Mouse (Mus musculus) bone marrow macrophage, adult 2 months (primary cell): ENCODE data around the gene Ikbkg. TPM values are rescaled to one million over a fixed set of nuclear protein-coding genes. Genes with fewer than 3 reads are reported as not detected.
A peak's percentile ranks its signal among the peaks of the same experiment; 100 is the strongest.

ENCODE experiments used
- H3K27ac ChIP-seq: 2 replicates; pipeline ENCODE4 v1.5.1; 2012; ENCODE audit warnings: low read depth, low read length; ENCODE audit not compliant: insufficient read depth
- H3K4me1 ChIP-seq: 2 replicates; pipeline ENCODE4 v1.6.1; 2012; ENCODE audit warnings: low read length; ENCODE audit not compliant: control insufficient read depth, insufficient read depth
- H3K4me3 ChIP-seq: 2 replicates; pipeline ENCODE4 v1.5.1; 2012; ENCODE audit warnings: mild to moderate bottlenecking, low read length, moderate library complexity; ENCODE audit not compliant: insufficient read depth
- CTCF ChIP-seq: IDR thresholded peaks from 2 replicates; pipeline ENCODE4 v1.5.1; 2012; ENCODE audit warnings: low read depth, mild to moderate bottlenecking, low read length, moderate library complexity
- POLR2A ChIP-seq: IDR thresholded peaks from 2 replicates; pipeline ENCODE4 v1.6.1; 2012; ENCODE audit warnings: mild to moderate bottlenecking, low read depth, low read length, borderline replicate concordance
- polyA plus RNA-seq: library from polyadenylated mRNA; stranded (reverse); fragments of >200 nt; gene quantifications from 2 replicates; pipeline ENCODE4 v1.2.4, GENCODE M21; 2012; ENCODE audit not compliant: missing spikeins, insufficient read depth, insufficient read length

Gene Ikbkg
- polyA plus RNA-seq, 1 experiment: 34.5 TPM

DNA sequence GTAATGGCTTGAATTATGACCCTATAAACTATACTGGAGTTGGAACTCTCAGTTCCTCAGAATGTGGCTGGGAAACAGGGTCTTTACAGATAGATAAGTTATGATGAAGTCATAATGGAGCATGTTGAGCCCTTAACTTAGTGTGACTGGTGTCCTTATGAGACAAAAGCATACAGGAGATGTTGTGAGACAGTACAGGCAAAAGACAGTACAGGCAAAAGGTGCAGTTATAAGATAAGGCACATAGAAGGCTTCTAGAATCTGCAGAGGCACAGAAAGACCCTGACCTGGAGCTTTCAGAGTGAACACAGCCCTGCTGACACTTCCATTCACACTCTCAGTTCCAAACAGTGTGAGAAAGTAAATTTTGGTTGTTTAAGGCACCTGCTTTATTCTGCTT is 4.9 kb upstream of the Ikbkg start:
- TF ChIP-seq CTCF (no peak), POLR2A (no peak)
- Histone ChIP-seq H3K4me3 (no peak overlapping the region), H3K27ac (no peak overlapping the region), H3K4me1 (peaks cover 3% of the 10 kb centered on the region; the same call in 1 of the 2 replicates)

DNA sequence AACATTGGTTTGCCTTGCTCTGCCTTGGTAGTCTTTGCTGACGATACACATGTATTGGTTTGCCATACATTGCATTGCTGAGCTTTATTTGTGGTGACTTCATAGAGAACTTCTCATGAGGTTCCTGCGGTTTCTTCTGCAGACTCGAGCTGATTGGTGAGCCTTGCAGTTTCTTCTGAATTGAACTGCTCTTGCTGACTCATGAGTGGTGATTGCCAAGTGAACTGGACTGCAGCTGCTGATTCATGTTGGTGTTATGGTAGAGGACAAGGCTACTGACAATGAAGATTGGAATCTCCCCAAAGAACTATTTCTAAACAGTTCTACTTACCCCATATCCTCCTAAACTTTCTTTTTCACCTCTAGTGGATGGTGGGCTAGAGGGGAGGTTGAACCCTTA is 7.0 kb downstream of the Ikbkg start:
- H3K4me1 ChIP-seq: peaks cover 4% of the 10 kb centered on the region
- no peak overlapping the region for H3K4me3 ChIP-seq
- TF ChIP-seq CTCF (no peak), POLR2A (no peak)
- no peak overlapping the region for H3K27ac ChIP-seq

DNA sequence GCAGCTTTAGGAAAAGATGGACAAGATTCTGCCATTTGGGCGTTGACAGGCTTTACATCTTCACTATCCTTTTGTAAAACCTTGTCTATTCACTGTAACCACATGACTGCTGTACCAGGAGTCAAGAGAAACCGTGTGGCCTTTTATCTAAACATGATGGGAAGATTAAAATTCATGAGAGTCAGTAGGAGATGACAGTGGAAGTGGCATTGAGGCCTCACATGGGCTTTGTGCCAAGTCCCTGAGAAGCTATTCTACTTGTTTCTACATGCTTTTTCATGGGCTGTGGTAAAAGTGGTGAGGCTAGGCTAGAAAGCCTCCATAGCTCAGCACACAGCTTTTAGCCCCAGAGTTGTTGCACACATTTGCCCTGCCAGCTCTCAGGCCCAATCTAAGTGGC is 15.2 kb downstream of the Ikbkg start:
- no peaks in the 10 kb centered on the region for H3K4me1 ChIP-seq
- no peak overlapping the region for H3K27ac ChIP-seq
- TF ChIP-seq POLR2A (no peak), CTCF (no peak)
- H3K4me3 ChIP-seq: no peak overlapping the region

DNA sequence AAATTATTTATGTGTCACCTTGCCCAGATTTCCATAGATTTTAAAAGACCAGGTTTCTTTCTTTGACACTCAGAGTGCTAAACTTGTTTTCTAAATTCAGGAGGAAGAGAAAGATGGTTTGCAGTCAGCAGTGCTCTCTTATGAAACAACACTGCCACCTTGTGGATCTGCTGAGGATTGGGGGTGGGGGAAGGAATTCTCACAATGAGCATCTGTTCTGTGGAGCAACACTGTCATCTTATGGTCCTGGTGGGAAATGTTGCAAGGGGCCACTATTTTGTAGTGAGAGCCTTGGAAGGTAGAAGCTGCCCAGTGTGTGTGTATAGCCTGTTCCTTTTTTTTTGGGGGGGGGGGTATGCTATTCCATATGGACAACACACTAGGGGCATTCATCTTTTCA is 20.3 kb downstream of the Ikbkg start:
- H3K4me1 ChIP-seq: no peaks in the 10 kb centered on the region
- no peak overlapping the region for H3K4me3 ChIP-seq
- TF ChIP-seq POLR2A (no peak), CTCF (no peak)
- no peak overlapping the region for H3K27ac ChIP-seq

DNA sequence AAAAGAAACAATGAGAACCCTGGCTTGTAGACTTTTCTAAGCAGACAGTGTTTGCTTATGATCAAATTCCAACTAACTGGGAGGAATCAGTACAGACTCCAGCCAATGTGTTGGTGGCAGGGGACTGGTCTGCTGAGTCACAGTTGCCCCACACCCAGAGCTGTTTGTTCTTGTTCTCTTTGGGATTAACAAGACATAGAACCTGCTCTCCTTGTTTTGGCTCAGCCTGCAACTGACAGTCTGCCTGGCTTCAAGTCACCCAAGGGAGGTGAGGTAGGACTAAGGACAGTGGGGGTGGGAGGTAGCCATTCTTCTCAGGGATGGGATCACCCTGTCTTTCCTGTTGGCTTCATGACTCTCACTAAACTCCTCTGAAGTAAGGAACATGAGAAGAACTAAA is 31.4 kb downstream of the Ikbkg start:
- H3K4me3 ChIP-seq: peak overlapping the region; percentile 45; the same call in 1 of the 2 replicates
- no peak for TF ChIP-seq CTCF
- TF ChIP-seq POLR2A: no peak
- H3K4me1 ChIP-seq: peaks cover 25% of the 10 kb centered on the region
- peak overlapping the region; percentile 87 for H3K27ac ChIP-seq

DNA sequence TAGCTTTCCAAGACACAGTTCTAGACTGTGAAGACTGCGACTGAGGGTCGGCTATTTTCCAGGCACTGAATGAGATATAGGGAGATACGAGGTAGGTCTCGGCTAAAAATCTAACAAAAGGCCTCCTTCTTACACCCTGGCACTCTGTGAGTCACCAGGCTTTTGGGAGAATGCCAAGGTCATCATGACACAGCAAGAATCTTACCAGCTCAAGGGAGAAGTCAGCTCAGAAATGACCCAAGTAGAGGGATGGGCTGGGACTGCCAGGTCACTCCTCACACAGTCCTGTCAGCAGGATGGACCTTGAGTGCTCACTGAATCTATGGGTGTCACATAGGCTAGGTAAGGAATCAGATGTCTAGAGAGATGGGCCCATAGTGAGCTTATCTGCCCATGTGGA is 32.1 kb downstream of the Ikbkg start:
- Histone ChIP-seq H3K4me3 (peak overlapping the region; percentile 45), H3K27ac (peak overlapping the region; percentile 87), H3K4me1 (peaks cover 25% of the 10 kb centered on the region)
- TF ChIP-seq CTCF (no peak), POLR2A (no peak)

DNA sequence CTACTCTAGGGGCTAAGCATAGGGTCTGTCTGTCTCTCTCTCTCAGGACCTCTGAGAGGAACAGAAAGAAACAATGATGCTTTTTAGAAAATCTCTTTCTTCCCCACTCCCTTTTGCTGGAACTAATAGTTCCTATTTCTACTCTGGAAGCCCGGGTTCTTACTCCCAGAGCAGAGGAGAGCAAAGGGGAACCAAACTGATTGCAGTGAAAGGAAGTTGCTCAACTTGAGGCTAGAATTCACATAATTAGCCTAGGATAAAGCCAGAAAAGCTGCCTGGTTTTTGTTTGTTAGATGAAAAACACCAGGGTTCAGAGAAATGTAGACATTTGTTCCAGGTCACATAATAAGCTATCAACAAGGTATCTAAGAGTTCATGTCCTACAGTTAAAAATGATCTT is 33.2 kb downstream of the Ikbkg start:
- no peak for TF ChIP-seq POLR2A
- TF ChIP-seq CTCF: no peak
- peak overlapping the region; percentile 74; the same call in 1 of the 2 replicates for H3K4me3 ChIP-seq
- peaks cover 25% of the 10 kb centered on the region for H3K4me1 ChIP-seq
- H3K27ac ChIP-seq: peak overlapping the region; percentile 97

DNA sequence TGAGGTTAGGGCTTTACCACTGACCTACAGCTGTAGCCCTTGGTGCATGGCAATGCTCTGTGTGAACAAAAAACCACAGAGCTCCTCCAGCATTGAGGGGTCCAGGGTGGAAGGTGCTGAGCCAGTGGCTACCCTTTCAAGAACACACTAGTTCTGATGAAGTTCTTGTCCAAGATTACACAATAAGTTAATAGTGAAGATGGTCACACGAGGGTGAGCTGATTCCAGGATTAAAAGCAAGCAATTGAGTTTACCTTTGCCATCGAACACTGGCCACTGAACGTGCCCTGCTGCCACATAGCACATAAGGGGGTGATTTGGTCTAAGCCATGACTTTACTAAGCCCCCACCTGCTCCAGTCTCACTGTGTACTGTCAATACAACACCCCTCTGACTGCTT is 34.0 kb downstream of the Ikbkg start:
- TF ChIP-seq POLR2A (no peak), CTCF (no peak)
- H3K4me3 ChIP-seq: peak overlapping the region; percentile 74
- H3K4me1 ChIP-seq: peaks cover 25% of the 10 kb centered on the region
- H3K27ac ChIP-seq: peak overlapping the region; percentile 97

DNA sequence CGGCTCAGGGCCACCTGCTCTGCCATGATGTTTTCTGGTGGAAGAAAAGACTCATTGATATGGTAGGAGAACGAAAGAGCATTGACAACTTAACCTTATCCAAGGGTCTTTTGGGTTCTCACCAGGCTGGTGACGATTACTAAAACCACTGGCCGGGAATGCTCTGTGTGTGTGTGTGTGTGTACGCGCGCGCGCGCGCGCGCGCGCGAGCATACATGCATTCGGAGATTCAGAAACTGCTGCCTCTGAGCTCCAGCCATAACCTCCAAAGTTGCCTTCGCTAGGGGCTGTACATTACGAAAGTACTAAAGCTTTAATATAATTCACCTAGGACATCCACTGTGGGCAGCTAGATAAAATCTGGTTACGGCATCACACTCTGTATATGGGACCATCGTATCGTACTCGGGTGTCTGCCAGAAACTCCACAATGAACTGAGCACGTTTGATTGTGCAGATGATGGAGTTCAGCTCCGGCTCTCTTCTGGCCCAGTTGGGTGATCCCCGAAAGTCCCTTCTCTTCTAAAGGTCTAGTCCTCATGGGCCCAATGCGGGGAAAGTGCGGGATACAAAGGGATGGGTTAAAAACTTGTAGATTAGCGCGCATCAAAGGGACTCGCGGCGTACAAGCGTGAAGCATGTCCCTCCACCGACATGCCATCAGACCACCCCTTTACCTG is 35.2 kb downstream of the Ikbkg start:
- TF ChIP-seq POLR2A (no peak), CTCF (no peak)
- Histone ChIP-seq H3K27ac (peak overlapping the region; percentile 97), H3K4me3 (peak overlapping the region; percentile 74), H3K4me1 (peaks cover 21% of the 10 kb centered on the region)

DNA sequence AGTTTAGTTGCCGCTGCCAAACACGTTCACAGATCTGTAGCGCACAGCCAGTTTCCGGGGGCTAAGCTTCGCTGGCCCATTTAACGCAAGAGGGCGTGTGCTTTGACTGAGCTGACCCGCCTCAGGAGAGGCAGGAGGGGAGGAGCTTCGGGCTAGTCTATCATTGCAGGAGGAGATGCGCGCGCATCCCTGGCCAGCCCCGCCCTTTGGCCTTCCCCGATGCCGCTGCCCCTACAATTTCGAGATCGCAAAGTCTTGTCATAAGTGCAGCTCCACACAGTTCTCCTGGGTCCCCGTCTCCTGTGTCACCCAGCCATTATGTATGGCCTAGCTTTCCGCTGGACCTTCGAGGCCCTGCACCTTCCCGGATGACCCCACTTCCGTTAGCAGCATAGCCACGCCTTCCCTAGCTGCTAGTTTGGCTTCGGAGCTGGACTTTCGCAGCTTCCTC is 35.8 kb downstream of the Ikbkg start, which contains the start of gene G6pdx:
G6pdx (minus strand) TSS at position 369 of the 451 bp plus-strand sequence.
- TF ChIP-seq POLR2A (no peak), CTCF (no peak)
- H3K27ac ChIP-seq: peak within 1 kb of the TSS; percentile 99
- peaks cover 17% of the 10 kb centered on the region for H3K4me1 ChIP-seq
- H3K4me3 ChIP-seq: peak within 1 kb of the TSS; percentile 74
